Mouse (Mus musculus): ENCODE results near the gene Papola. TPM values are rescaled to one million over a fixed set of nuclear protein-coding genes. Genes with fewer than 3 reads are reported as not detected.

Papola gene
- polyA plus RNA-seq, 1 experiment from 2014 or later = 292 TPM

GRCm38 (mm10) chr12:105869242-105869641 lies 84.7 kb downstream of the Papola start:
- Histone ChIP-seq H3K4me3 (ENCODE audit: low read depth, low read length) (no peak overlapping the region), H3K9ac (replicated peaks; ENCODE audit: low read length) (no peak overlapping the region), H3K27me3 (ENCODE audit: control insufficient read depth, insufficient read depth, low read length) (no peaks in the 10 kb centered on the region), H3K9me3 (replicated peaks; ENCODE audit: control insufficient read depth, low read length) (no peaks in the 10 kb centered on the region), H3K27ac (replicated peaks; ENCODE audit: low read depth, low read length) (no peak overlapping the region), H3K36me3 (replicated peaks; ENCODE audit: control insufficient read depth, insufficient read depth, low read depth, low read length) (no peaks in the 10 kb centered on the region), H3K4me2 (ENCODE audit: low read depth, low read length) (no peak overlapping the region), H3K4me1 (ENCODE audit: control insufficient read depth, insufficient read depth, low read length) (no peaks in the 10 kb centered on the region)
- no peak for DNase-seq (ENCODE audit: low spot score)
- no peak for ATAC-seq (replicated peaks; ENCODE audit: insufficient number of reproducible peaks, low FRiP score, low TSS enrichment, low read depth)
- WGBS = 31% methylated on average over 6 of the region's 6 CpGs

- Histone ChIP-seq H3K4me2 (ENCODE audit: low read depth, low read length) (no peak overlapping the region), H3K9me3 (replicated peaks; ENCODE audit: control insufficient read depth, low read length) (no peaks in the 10 kb centered on the region), H3K36me3 (replicated peaks; ENCODE audit: control insufficient read depth, insufficient read depth, low read depth, low read length) (no peaks in the 10 kb centered on the region), H3K27me3 (ENCODE audit: control insufficient read depth, insufficient read depth, low read length) (no peaks in the 10 kb centered on the region; the same call in 1 of the 2 replicates), H3K9ac (replicated peaks; ENCODE audit: low read length) (no peak overlapping the region), H3K27ac (replicated peaks; ENCODE audit: low read depth, low read length) (no peak overlapping the region), H3K4me3 (ENCODE audit: low read depth, low read length) (no peak overlapping the region), H3K4me1 (ENCODE audit: control insufficient read depth, insufficient read depth, low read length) (no peaks in the 10 kb centered on the region)
- no peak for DNase-seq (ENCODE audit: low spot score)
- no peak for ATAC-seq (replicated peaks; ENCODE audit: insufficient number of reproducible peaks, low FRiP score, low TSS enrichment, low read depth)
- 25% methylated on average over 14 of the region's 14 CpGs for WGBS
Observed at GRCm38 (mm10) chr12:105869696-105870095, 85.2 kb downstream of the Papola start.

- Histone ChIP-seq H3K9ac (replicated peaks; ENCODE audit: low read length) (no peak overlapping the region), H3K4me2 (ENCODE audit: low read depth, low read length) (no peak overlapping the region), H3K9me3 (replicated peaks; ENCODE audit: control insufficient read depth, low read length) (no peaks in the 10 kb centered on the region), H3K27ac (replicated peaks; ENCODE audit: low read depth, low read length) (no peak overlapping the region), H3K4me1 (ENCODE audit: control insufficient read depth, insufficient read depth, low read length) (no peaks in the 10 kb centered on the region), H3K4me3 (ENCODE audit: low read depth, low read length) (no peak overlapping the region), H3K27me3 (ENCODE audit: control insufficient read depth, insufficient read depth, low read length) (no peaks in the 10 kb centered on the region; the same call in 1 of the 2 replicates), H3K36me3 (replicated peaks; ENCODE audit: control insufficient read depth, insufficient read depth, low read depth, low read length) (no peaks in the 10 kb centered on the region)
- 51% methylated on average over 2 of the region's 2 CpGs for WGBS
- ATAC-seq (replicated peaks; ENCODE audit: insufficient number of reproducible peaks, low FRiP score, low TSS enrichment, low read depth) (no peak), DNase-seq (ENCODE audit: low spot score) (no peak)
Observed at GRCm38 (mm10) chr12:105873283-105873682, 88.8 kb downstream of the Papola start.

- H3K9ac ChIP-seq (replicated peaks; ENCODE audit: low read length) = no peak overlapping the region
- H3K9me3 ChIP-seq (replicated peaks; ENCODE audit: control insufficient read depth, low read length) = no peaks in the 10 kb centered on the region
- no peak overlapping the region for H3K27ac ChIP-seq (replicated peaks; ENCODE audit: low read depth, low read length)
- H3K4me3 ChIP-seq (ENCODE audit: low read depth, low read length) = no peak overlapping the region
- H3K4me2 ChIP-seq (ENCODE audit: low read depth, low read length) = no peak overlapping the region
- DNase-seq (ENCODE audit: low spot score) (no peak), ATAC-seq (replicated peaks; ENCODE audit: insufficient number of reproducible peaks, low FRiP score, low TSS enrichment, low read depth) (peak; percentile 66; the same call in 1 of the 2 replicates)
- H3K36me3 ChIP-seq (replicated peaks; ENCODE audit: control insufficient read depth, insufficient read depth, low read depth, low read length) = no peaks in the 10 kb centered on the region
- H3K27me3 ChIP-seq (ENCODE audit: control insufficient read depth, insufficient read depth, low read length) = no peaks in the 10 kb centered on the region; the same call in 1 of the 2 replicates
- H3K4me1 ChIP-seq (ENCODE audit: control insufficient read depth, insufficient read depth, low read length) = no peaks in the 10 kb centered on the region
- 24% methylated on average over 17 of the region's 17 CpGs for WGBS
Observed at GRCm38 (mm10) chr12:105875112-105875511, 90.6 kb downstream of the Papola start.

GRCm38 (mm10) chr12:105876521-105876920 lies 92.0 kb downstream of the Papola start:
- Histone ChIP-seq H3K4me1 (ENCODE audit: control insufficient read depth, insufficient read depth, low read length) (no peaks in the 10 kb centered on the region), H3K4me3 (ENCODE audit: low read depth, low read length) (no peak overlapping the region), H3K36me3 (replicated peaks; ENCODE audit: control insufficient read depth, insufficient read depth, low read depth, low read length) (no peaks in the 10 kb centered on the region), H3K27ac (replicated peaks; ENCODE audit: low read depth, low read length) (no peak overlapping the region), H3K9ac (replicated peaks; ENCODE audit: low read length) (no peak overlapping the region), H3K4me2 (ENCODE audit: low read depth, low read length) (no peak overlapping the region), H3K27me3 (ENCODE audit: control insufficient read depth, insufficient read depth, low read length) (no peaks in the 10 kb centered on the region; the same call in 1 of the 2 replicates), H3K9me3 (replicated peaks; ENCODE audit: control insufficient read depth, low read length) (no peaks in the 10 kb centered on the region)
- ATAC-seq (replicated peaks; ENCODE audit: insufficient number of reproducible peaks, low FRiP score, low TSS enrichment, low read depth) = no peak
- WGBS = 74% methylated on average over 10 of the region's 11 CpGs
- no peak for DNase-seq (ENCODE audit: low spot score)

GRCm38 (mm10) chr12:105876931-105877330 lies 92.4 kb downstream of the Papola start:
- no peaks in the 10 kb centered on the region for H3K9me3 ChIP-seq (replicated peaks; ENCODE audit: control insufficient read depth, low read length)
- ATAC-seq (replicated peaks; ENCODE audit: insufficient number of reproducible peaks, low FRiP score, low TSS enrichment, low read depth) (no peak), DNase-seq (ENCODE audit: low spot score) (no peak)
- WGBS = 74% methylated on average over 13 of the region's 13 CpGs
- H3K27me3 ChIP-seq (ENCODE audit: control insufficient read depth, insufficient read depth, low read length) = no peaks in the 10 kb centered on the region; the same call in 1 of the 2 replicates
- H3K4me1 ChIP-seq (ENCODE audit: control insufficient read depth, insufficient read depth, low read length) = no peaks in the 10 kb centered on the region
- no peaks in the 10 kb centered on the region for H3K36me3 ChIP-seq (replicated peaks; ENCODE audit: control insufficient read depth, insufficient read depth, low read depth, low read length)
- no peak overlapping the region for H3K27ac ChIP-seq (replicated peaks; ENCODE audit: low read depth, low read length)
- no peak overlapping the region for H3K4me2 ChIP-seq (ENCODE audit: low read depth, low read length)
- no peak overlapping the region for H3K9ac ChIP-seq (replicated peaks; ENCODE audit: low read length)
- H3K4me3 ChIP-seq (ENCODE audit: low read depth, low read length) = no peak overlapping the region

- Histone ChIP-seq H3K4me2 (ENCODE audit: low read depth, low read length) (no peak overlapping the region), H3K4me1 (ENCODE audit: control insufficient read depth, insufficient read depth, low read length) (no peaks in the 10 kb centered on the region), H3K9ac (replicated peaks; ENCODE audit: low read length) (no peak overlapping the region), H3K27ac (replicated peaks; ENCODE audit: low read depth, low read length) (no peak overlapping the region), H3K4me3 (ENCODE audit: low read depth, low read length) (no peak overlapping the region), H3K27me3 (ENCODE audit: control insufficient read depth, insufficient read depth, low read length) (no peaks in the 10 kb centered on the region; the same call in 1 of the 2 replicates), H3K36me3 (replicated peaks; ENCODE audit: control insufficient read depth, insufficient read depth, low read depth, low read length) (no peaks in the 10 kb centered on the region), H3K9me3 (replicated peaks; ENCODE audit: control insufficient read depth, low read length) (no peaks in the 10 kb centered on the region)
- ATAC-seq (replicated peaks; ENCODE audit: insufficient number of reproducible peaks, low FRiP score, low TSS enrichment, low read depth) = no peak
- no peak for DNase-seq (ENCODE audit: low spot score)
- 94% methylated on average over 5 of the region's 5 CpGs for WGBS
Observed at GRCm38 (mm10) chr12:105878746-105879145, 94.3 kb downstream of the Papola start.

- no peak overlapping the region for H3K4me2 ChIP-seq (ENCODE audit: low read depth, low read length)
- no peak overlapping the region for H3K9ac ChIP-seq (replicated peaks; ENCODE audit: low read length)
- WGBS = 82% methylated on average over 12 of the region's 12 CpGs
- H3K4me1 ChIP-seq (ENCODE audit: control insufficient read depth, insufficient read depth, low read length) = peaks cover 2% of the 10 kb centered on the region; the same call in 1 of the 2 replicates
- H3K27ac ChIP-seq (replicated peaks; ENCODE audit: low read depth, low read length) = no peak overlapping the region
- no peaks in the 10 kb centered on the region for H3K27me3 ChIP-seq (ENCODE audit: control insufficient read depth, insufficient read depth, low read length)
- DNase-seq (ENCODE audit: low spot score) (no peak), ATAC-seq (replicated peaks; ENCODE audit: insufficient number of reproducible peaks, low FRiP score, low TSS enrichment, low read depth) (no peak)
- no peaks in the 10 kb centered on the region for H3K36me3 ChIP-seq (replicated peaks; ENCODE audit: control insufficient read depth, insufficient read depth, low read depth, low read length)
- no peak overlapping the region for H3K4me3 ChIP-seq (ENCODE audit: low read depth, low read length)
- no peaks in the 10 kb centered on the region for H3K9me3 ChIP-seq (replicated peaks; ENCODE audit: control insufficient read depth, low read length)
Observed at GRCm38 (mm10) chr12:105883799-105884514, 99.5 kb downstream of the Papola start.
